Mouse (Mus musculus) liver, embryonic 11.5 days (tissue): ENCODE measurements at regions not wholly inside any gene's neighbourhood (a gene's known extent, or its start where the extent isn't known, plus 50 kb on each side); places are given as distances from the start of the nearest gene placed in this dataset.

ENCODE experiments used
- ATAC-seq: fragments of 200-750 bp; cut with Nextera tagmentation; replicated peaks from 2 replicates; pipeline ENCODE4 v1.8.0; 2017; ENCODE audit warnings: moderate number of reproducible peaks, mild to moderate bottlenecking, moderate TSS enrichment, moderate library complexity; ENCODE audit not compliant: low FRiP score
- DNase-seq: peaks from one replicate; pipeline ENCODE4 v3.0.0-alpha.2; 2017; ENCODE audit warnings: low spot score
- H3K27ac ChIP-seq: fragments of 300-500 bp; sonication (generic); 2 replicates; pipeline ENCODE4 v1.5.1; 2014; ENCODE audit warnings: mild to moderate bottlenecking, low read depth, low read length, control low read depth
- H3K27me3 ChIP-seq: fragments of 300-500 bp; sonication (generic); replicated peaks from 2 replicates; pipeline ENCODE4 v1.6.1; 2014; ENCODE audit warnings: low read length, mixed read lengths; ENCODE audit not compliant: control insufficient read depth, insufficient read depth
- H3K36me3 ChIP-seq: fragments of 300-500 bp; sonication (generic); 2 replicates; pipeline ENCODE4 v1.6.1; 2014; ENCODE audit warnings: mild to moderate bottlenecking, low read length, moderate library complexity, mixed read lengths; ENCODE audit not compliant: control insufficient read depth, insufficient read depth
- H3K4me1 ChIP-seq: fragments of 300-500 bp; sonication (generic); replicated peaks from 2 replicates; pipeline ENCODE4 v1.6.1; 2014; ENCODE audit warnings: low read length, mixed read lengths; ENCODE audit not compliant: control insufficient read depth, insufficient read depth
- H3K4me2 ChIP-seq: fragments of 300-500 bp; sonication (generic); 2 replicates; pipeline ENCODE4 v1.6.1; 2014; ENCODE audit warnings: mild to moderate bottlenecking, control low read depth, moderate library complexity
- H3K4me3 ChIP-seq: fragments of 300-500 bp; sonication (generic); 2 replicates; pipeline ENCODE4 v1.5.1; 2014; ENCODE audit warnings: low read depth, low read length, control low read depth
- H3K9ac ChIP-seq: fragments of 300-500 bp; sonication (generic); 2 replicates; pipeline ENCODE4 v1.6.1; 2014; ENCODE audit warnings: low read depth, low read length, control low read depth
- H3K9me3 ChIP-seq: fragments of 300-500 bp; sonication (generic); 2 replicates; pipeline ENCODE4 v1.6.1; 2016; ENCODE audit warnings: low read length, inconsistent platforms, mixed read lengths; ENCODE audit not compliant: control insufficient read depth
- WGBS: fragments of 180-500 bp; shearing (Covaris S2); extraction: QIAGEN DNeasy Blood & Tissue Kit; methylation state at CpG from one replicate; pipeline ENCODE4 v1.1.7; 2014; 5-methylcytosine and 5-hydroxymethylcytosine counted together

DNA sequence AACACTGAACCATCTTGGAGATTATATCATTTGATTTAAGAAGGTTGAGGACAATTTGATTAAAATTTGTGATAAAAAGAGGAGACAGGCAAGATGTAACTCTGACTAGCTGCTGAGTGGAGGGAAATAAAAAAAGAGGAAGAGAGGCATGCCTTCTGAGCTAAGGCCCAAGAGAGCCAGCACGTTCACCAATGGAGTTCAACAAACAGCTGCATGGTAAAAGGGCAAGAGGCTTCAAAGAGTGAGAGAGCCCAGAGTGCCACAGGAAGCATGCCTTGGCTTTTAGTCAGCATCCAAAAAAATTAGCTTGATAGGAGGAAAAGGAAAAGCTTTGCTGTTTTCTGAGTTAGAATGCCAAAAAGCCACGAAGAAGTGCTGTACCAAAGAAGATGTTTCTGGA, 103.0 kb upstream of the Zbtb20 start:
- H3K9ac ChIP-seq, result no peak overlapping the region
- WGBS, result 55% methylated on average over 2 of the region's 2 CpGs
- no peak for DNase-seq
- no peaks in the 10 kb centered on the region for H3K27me3 ChIP-seq
- ATAC-seq, result no peak
- no peaks in the 10 kb centered on the region for H3K36me3 ChIP-seq
- H3K4me3 ChIP-seq, result no peak overlapping the region
- H3K4me1 ChIP-seq, result no peaks in the 10 kb centered on the region
- H3K4me2 ChIP-seq, result no peak overlapping the region
- H3K27ac ChIP-seq, result no peak overlapping the region
- H3K9me3 ChIP-seq, result no peaks in the 10 kb centered on the region

DNA sequence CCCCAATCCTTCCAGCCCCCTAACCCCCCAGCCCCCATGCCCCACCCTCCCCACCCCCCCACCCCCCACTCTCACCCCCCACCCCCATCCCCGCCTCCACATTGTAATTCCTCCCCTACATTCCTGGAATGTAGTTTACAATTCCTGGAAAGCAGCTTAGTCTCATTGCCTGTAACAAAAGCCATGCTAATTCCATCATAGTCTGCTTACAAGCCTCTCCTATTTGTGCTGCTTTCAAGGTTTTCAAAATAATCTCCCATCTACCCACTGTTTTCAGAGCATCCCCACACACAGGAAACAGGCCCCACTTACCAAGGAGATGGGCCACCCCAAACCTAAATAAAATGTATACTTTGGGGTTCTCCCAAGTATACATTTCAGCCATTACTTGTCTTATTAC, 105.5 kb upstream of the Zbtb20 start:
- Histone ChIP-seq H3K27ac (no peak overlapping the region), H3K4me3 (no peak overlapping the region), H3K27me3 (no peaks in the 10 kb centered on the region), H3K36me3 (no peaks in the 10 kb centered on the region), H3K4me1 (no peaks in the 10 kb centered on the region), H3K9me3 (no peaks in the 10 kb centered on the region), H3K9ac (no peak overlapping the region), H3K4me2 (no peak overlapping the region)
- DNase-seq, result no peak
- ATAC-seq, result no peak
- WGBS, result 75% methylated on average over 1 of the region's 1 CpGs

DNA sequence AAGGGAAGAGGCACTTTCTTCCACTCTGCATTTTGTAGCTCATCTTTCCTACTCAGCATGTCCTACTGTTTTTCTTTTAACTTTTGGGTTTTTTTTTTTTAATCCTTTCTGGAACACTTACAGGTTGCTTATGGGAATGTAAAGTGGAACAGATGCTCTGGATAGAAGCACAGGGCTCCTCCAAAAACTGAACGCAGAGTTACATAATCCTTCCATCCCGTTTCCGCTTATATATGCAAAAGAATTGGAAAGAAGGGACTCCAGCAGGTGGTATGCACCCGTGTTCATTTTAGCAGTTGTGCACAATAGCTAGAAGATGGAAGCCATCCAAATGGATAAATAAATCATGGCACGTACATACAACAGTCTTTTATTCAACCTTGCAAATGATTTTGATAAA, 127.0 kb upstream of the Zbtb20 start:
- Histone ChIP-seq H3K9ac (no peak overlapping the region), H3K27me3 (no peaks in the 10 kb centered on the region), H3K27ac (no peak overlapping the region), H3K9me3 (no peaks in the 10 kb centered on the region), H3K36me3 (no peaks in the 10 kb centered on the region), H3K4me1 (no peaks in the 10 kb centered on the region), H3K4me2 (no peak overlapping the region), H3K4me3 (no peak overlapping the region)
- ATAC-seq, result no peak
- WGBS, result 88% methylated on average over 5 of the region's 5 CpGs
- no peak for DNase-seq

DNA sequence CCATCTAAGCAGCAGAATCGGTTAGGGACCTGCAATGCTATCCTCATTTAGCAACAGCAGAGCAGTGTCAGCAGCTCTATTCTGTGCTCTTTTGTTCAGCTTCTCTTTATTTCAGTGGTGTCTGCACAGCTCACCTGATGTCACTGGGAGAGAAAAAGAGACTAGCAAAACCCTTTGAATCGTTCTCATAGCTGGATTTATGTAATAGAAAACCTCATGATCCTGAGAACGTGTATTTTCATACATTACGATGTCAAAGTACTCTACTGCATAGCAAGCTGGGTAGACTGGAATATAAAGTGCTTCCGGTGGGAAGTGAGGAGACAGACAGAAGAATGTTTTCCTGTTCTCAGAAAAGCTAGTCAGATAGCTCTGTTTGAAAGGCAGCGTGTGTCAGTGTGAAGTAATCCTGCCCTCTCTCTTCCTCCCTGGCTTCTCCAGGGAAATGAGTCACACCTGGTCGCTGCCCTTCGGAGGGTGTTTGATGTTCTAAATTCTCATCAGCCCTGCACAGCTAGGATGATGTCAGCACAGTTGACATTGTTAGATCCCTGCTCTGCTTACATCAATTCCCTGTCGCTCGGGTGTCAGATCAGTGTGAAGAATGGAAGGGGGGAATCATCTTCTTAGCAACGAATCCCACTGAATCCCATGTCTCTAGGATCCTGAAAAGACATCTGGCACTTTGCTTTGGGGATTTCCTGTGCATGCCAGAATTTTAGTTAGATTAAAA, 129.6 kb upstream of the Zbtb20 start:
- 38% methylated on average over 11 of the region's 11 CpGs for WGBS
- Histone ChIP-seq H3K9ac (no peak overlapping the region), H3K4me1 (no peaks in the 10 kb centered on the region), H3K4me2 (no peak overlapping the region), H3K9me3 (no peaks in the 10 kb centered on the region), H3K27me3 (no peaks in the 10 kb centered on the region), H3K4me3 (no peak overlapping the region), H3K27ac (no peak overlapping the region), H3K36me3 (no peaks in the 10 kb centered on the region)
- DNase-seq, result no peak
- ATAC-seq, result no peak

DNA sequence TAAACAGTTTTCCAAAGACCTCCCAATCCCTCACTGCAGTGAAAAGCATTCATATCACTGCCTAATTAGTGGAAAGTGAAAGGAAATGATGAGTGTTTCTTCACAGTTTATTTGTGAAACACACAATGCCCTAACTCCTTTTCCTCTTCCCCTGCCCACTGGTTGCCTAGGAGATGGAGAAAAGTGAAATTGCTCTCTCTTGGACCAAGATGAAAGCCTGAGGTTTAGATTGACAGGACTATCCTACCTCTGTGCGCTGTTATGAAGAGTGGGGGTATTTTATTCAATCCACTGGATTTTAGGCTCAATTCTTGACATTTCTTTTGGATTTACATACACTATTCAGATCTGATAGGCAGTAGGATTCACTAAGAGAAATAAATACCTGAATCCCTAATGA, 132.1 kb upstream of the Zbtb20 start:
- H3K27ac ChIP-seq, result no peak overlapping the region
- DNase-seq, result no peak
- no peaks in the 10 kb centered on the region for H3K9me3 ChIP-seq
- no peak overlapping the region for H3K4me3 ChIP-seq
- WGBS, result 77% methylated on average over 1 of the region's 1 CpGs
- no peak for ATAC-seq
- H3K36me3 ChIP-seq, result no peaks in the 10 kb centered on the region
- no peaks in the 10 kb centered on the region for H3K4me1 ChIP-seq
- H3K4me2 ChIP-seq, result no peak overlapping the region
- no peak overlapping the region for H3K9ac ChIP-seq
- H3K27me3 ChIP-seq, result no peaks in the 10 kb centered on the region

DNA sequence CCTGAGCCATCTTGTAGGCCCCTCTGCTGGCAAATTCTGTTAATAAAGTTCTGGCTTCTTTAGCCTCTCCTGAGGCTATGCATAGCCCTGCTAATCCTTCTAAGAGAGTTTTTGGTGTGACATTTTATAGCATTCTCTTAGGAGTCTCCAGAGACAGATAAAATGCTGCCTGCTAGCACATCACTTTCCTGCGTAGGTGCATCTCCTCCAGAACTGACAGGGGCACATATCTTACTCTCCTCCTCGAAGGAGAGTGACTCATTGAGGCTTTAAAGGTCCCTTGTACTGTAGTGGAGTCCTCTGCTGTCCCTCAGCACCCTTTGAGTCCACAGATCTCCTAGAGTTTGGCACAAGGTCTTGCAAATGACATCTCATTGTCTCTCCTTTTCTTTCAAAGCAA, 132.6 kb upstream of the Zbtb20 start:
- DNase-seq, result no peak
- Histone ChIP-seq H3K27ac (no peak overlapping the region), H3K9ac (no peak overlapping the region), H3K27me3 (no peaks in the 10 kb centered on the region), H3K36me3 (no peaks in the 10 kb centered on the region), H3K9me3 (no peaks in the 10 kb centered on the region), H3K4me1 (no peaks in the 10 kb centered on the region), H3K4me2 (no peak overlapping the region), H3K4me3 (no peak overlapping the region)
- WGBS, result 54% methylated on average over 2 of the region's 2 CpGs
- no peak for ATAC-seq

DNA sequence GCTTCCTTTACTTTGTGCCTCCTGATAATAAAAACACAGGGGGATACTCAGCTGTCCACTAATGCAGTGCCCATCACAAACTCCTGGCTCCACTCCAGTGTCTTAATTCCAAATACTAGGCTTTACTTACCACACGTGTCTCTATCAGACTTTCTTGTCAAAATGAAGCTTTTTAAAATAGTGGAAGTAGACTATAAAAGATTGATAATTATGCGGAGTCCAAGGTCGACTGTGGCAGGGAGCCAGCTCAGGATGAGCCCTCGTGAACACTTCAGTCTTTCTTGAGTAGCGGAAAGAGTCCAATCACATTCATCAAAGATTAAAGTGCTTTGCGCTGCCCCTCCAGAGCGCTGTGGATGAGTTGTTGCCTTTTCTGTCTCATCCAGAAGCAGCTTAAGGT, 147.9 kb upstream of the Zbtb20 start:
- Histone ChIP-seq H3K4me1 (no peaks in the 10 kb centered on the region), H3K27me3 (no peaks in the 10 kb centered on the region), H3K4me3 (no peak overlapping the region), H3K9me3 (no peaks in the 10 kb centered on the region), H3K36me3 (no peaks in the 10 kb centered on the region), H3K9ac (no peak overlapping the region), H3K4me2 (no peak overlapping the region), H3K27ac (no peak overlapping the region)
- ATAC-seq (no peak), DNase-seq (no peak)
- 85% methylated on average over 7 of the region's 7 CpGs for WGBS

DNA sequence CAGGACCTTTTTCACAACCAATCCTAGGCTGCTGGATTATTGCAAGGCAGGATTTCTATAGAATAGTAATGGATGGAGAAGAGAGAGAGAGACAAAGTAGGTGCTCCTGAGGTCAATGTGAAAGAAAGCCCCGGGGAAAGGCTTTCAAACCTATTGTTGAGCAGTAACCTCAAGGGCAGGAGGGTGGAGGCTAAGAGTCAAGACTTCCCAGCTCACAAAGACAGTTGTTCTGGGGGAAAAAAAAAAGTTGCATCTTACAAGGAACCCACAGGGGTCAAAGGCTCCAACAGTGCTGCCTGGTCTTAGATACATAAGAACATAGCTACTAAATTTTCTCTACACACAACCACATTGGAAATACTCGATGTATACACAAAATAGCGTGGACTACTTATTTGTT, 155.8 kb upstream of the Zbtb20 start:
- H3K27ac ChIP-seq, result no peak overlapping the region
- no peak for DNase-seq
- ATAC-seq, result no peak
- H3K36me3 ChIP-seq, result no peaks in the 10 kb centered on the region
- H3K4me2 ChIP-seq, result no peak overlapping the region
- H3K9ac ChIP-seq, result no peak overlapping the region
- H3K9me3 ChIP-seq, result no peaks in the 10 kb centered on the region
- H3K27me3 ChIP-seq, result no peaks in the 10 kb centered on the region
- H3K4me3 ChIP-seq, result no peak overlapping the region
- WGBS, result 87% methylated on average over 3 of the region's 3 CpGs
- H3K4me1 ChIP-seq, result no peaks in the 10 kb centered on the region

DNA sequence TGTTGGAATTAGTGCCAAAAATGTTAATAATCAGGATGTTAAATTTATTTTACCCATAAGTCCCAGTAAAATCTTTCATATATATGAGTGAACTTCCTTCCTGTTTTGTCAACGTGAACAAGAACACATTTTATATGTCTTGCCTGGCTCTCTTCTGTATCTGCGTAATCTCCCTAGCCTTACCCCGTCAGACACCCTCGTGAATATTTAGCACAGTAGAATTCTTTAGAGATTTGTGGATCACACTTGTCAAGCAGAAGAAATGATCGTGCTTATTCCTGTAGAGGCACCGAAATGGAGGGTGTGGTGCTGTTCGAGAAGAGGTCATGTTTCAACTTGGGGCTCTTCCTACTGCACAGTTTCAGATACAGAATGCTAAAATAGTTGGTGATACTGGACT, 157.2 kb upstream of the Zbtb20 start:
- Histone ChIP-seq H3K4me3 (no peak overlapping the region), H3K4me2 (no peak overlapping the region), H3K27ac (no peak overlapping the region), H3K9ac (no peak overlapping the region), H3K4me1 (no peaks in the 10 kb centered on the region), H3K9me3 (no peaks in the 10 kb centered on the region), H3K27me3 (no peaks in the 10 kb centered on the region), H3K36me3 (no peaks in the 10 kb centered on the region)
- ATAC-seq, result no peak
- DNase-seq, result no peak
- WGBS, result 79% methylated on average over 7 of the region's 7 CpGs
